Mouse (Mus musculus): ENCODE measurements around the gene Tmed10. TPM values are rescaled to one million over a fixed set of nuclear protein-coding genes. Genes with fewer than 3 reads are reported as not detected.
A peak's percentile ranks its signal among the peaks of the same experiment; 100 is the strongest.

Gene Tmed10
- polyA plus RNA-seq, 1 experiment from 2014 or later: 383 TPM

GRCm38 (mm10) chr12:85342310-85342709, 32.3 kb downstream of the Tmed10 start:
- 71% methylated on average over 4 of the region's 4 CpGs for WGBS
- no peak overlapping the region for H3K4me3 ChIP-seq (replicated peaks; ENCODE audit: low read length)
- H3K27ac ChIP-seq (ENCODE audit: low read length): no peak overlapping the region
- ATAC-seq (ENCODE audit: insufficient read depth, low FRiP score): no peak
- H3K9ac ChIP-seq (ENCODE audit: low read length): no peak overlapping the region
- peaks cover 22% of the 10 kb centered on the region for H3K4me1 ChIP-seq (ENCODE audit: control insufficient read depth, insufficient read depth, low read length)
- no peaks in the 10 kb centered on the region for H3K36me3 ChIP-seq (ENCODE audit: control insufficient read depth, insufficient read depth, low read length)
- H3K4me2 ChIP-seq (ENCODE audit: low read depth, low read length): no peak overlapping the region
- H3K9me3 ChIP-seq (replicated peaks; ENCODE audit: control insufficient read depth, low read length): no peaks in the 10 kb centered on the region
- H3K27me3 ChIP-seq (ENCODE audit: control insufficient read depth, insufficient read depth, low read length): no peaks in the 10 kb centered on the region

- no peak for ATAC-seq (ENCODE audit: insufficient read depth, low FRiP score)
- no peaks in the 10 kb centered on the region for H3K27me3 ChIP-seq (ENCODE audit: control insufficient read depth, insufficient read depth, low read length)
- H3K27ac ChIP-seq (ENCODE audit: low read length): no peak overlapping the region
- H3K9me3 ChIP-seq (replicated peaks; ENCODE audit: control insufficient read depth, low read length): no peaks in the 10 kb centered on the region
- no peak overlapping the region for H3K4me2 ChIP-seq (ENCODE audit: low read depth, low read length)
- peaks cover 23% of the 10 kb centered on the region for H3K4me1 ChIP-seq (ENCODE audit: control insufficient read depth, insufficient read depth, low read length)
- no peak overlapping the region for H3K4me3 ChIP-seq (replicated peaks; ENCODE audit: low read length)
- no peak overlapping the region for H3K9ac ChIP-seq (ENCODE audit: low read length)
- no peaks in the 10 kb centered on the region for H3K36me3 ChIP-seq (ENCODE audit: control insufficient read depth, insufficient read depth, low read length)
- WGBS: 53% methylated on average over 1 of the region's 1 CpGs
Measured at GRCm38 (mm10) chr12:85341131-85341530, 33.5 kb downstream of the Tmed10 start.

GRCm38 (mm10) chr12:85339947-85340346, 34.7 kb downstream of the Tmed10 start:
- Histone ChIP-seq H3K27me3 (ENCODE audit: control insufficient read depth, insufficient read depth, low read length) (no peaks in the 10 kb centered on the region), H3K27ac (ENCODE audit: low read length) (peak overlapping the region; percentile 21), H3K36me3 (ENCODE audit: control insufficient read depth, insufficient read depth, low read length) (no peaks in the 10 kb centered on the region), H3K4me1 (ENCODE audit: control insufficient read depth, insufficient read depth, low read length) (peaks cover 20% of the 10 kb centered on the region), H3K9me3 (replicated peaks; ENCODE audit: control insufficient read depth, low read length) (no peaks in the 10 kb centered on the region), H3K9ac (ENCODE audit: low read length) (no peak overlapping the region; the same call in 1 of the 2 replicates), H3K4me2 (ENCODE audit: low read depth, low read length) (peak overlapping the region; percentile 76), H3K4me3 (replicated peaks; ENCODE audit: low read length) (peak overlapping the region; percentile 21; the same call in 1 of the 2 replicates)
- ATAC-seq (ENCODE audit: insufficient read depth, low FRiP score): no peak
- 46% methylated on average over 4 of the region's 4 CpGs for WGBS

GRCm38 (mm10) chr12:85339243-85339729, 35.4 kb downstream of the Tmed10 start, which contains the start of gene Nek9:
TSS of gene Nek9 (minus strand) at chr12:85339362.
- no peaks in the 10 kb centered on the region for H3K36me3 ChIP-seq (ENCODE audit: control insufficient read depth, insufficient read depth, low read length)
- under 1% methylated on average over 36 of the region's 36 CpGs for WGBS

GRCm38 (mm10) chr12:85338815-85339214, 35.8 kb downstream of the Tmed10 start:
- Histone ChIP-seq H3K27me3 (ENCODE audit: control insufficient read depth, insufficient read depth, low read length) (no peaks in the 10 kb centered on the region), H3K9me3 (replicated peaks; ENCODE audit: control insufficient read depth, low read length) (no peaks in the 10 kb centered on the region), H3K4me3 (replicated peaks; ENCODE audit: low read length) (peak overlapping the region; percentile 98), H3K4me1 (ENCODE audit: control insufficient read depth, insufficient read depth, low read length) (peaks cover 20% of the 10 kb centered on the region), H3K36me3 (ENCODE audit: control insufficient read depth, insufficient read depth, low read length) (peaks cover 2% of the 10 kb centered on the region; the same call in 1 of the 2 replicates), H3K4me2 (ENCODE audit: low read depth, low read length) (peak overlapping the region; percentile 76), H3K27ac (ENCODE audit: low read length) (peak overlapping the region; percentile 93), H3K9ac (ENCODE audit: low read length) (peak overlapping the region; percentile 99)
- under 1% methylated on average over 36 of the region's 42 CpGs for WGBS
- ATAC-seq (ENCODE audit: insufficient read depth, low FRiP score): peak; percentile 74

More at GRCm38 (mm10) chr12:85339243-85339729, 35.4 kb downstream of the Tmed10 start, which contains the start of gene Nek9:
- Histone ChIP-seq H3K27ac (ENCODE audit: low read length) (peak within 1 kb of the TSS; percentile 93), H3K9me3 (replicated peaks; ENCODE audit: control insufficient read depth, low read length) (no peaks in the 10 kb centered on the region), H3K4me1 (ENCODE audit: control insufficient read depth, insufficient read depth, low read length) (peaks cover 20% of the 10 kb centered on the region), H3K9ac (ENCODE audit: low read length) (peak within 1 kb of the TSS; percentile 99), H3K4me2 (ENCODE audit: low read depth, low read length) (peak within 1 kb of the TSS; percentile 76), H3K27me3 (ENCODE audit: control insufficient read depth, insufficient read depth, low read length) (no peaks in the 10 kb centered on the region), H3K4me3 (replicated peaks; ENCODE audit: low read length) (peak within 1 kb of the TSS; percentile 98)
- ATAC-seq (ENCODE audit: insufficient read depth, low FRiP score): peak; percentile 89

GRCm38 (mm10) chr12:85337567-85338311, 36.9 kb downstream of the Tmed10 start:
- Histone ChIP-seq H3K9me3 (replicated peaks; ENCODE audit: control insufficient read depth, low read length) (no peaks in the 10 kb centered on the region), H3K36me3 (ENCODE audit: control insufficient read depth, insufficient read depth, low read length) (peaks cover 4% of the 10 kb centered on the region; the same call in 1 of the 2 replicates), H3K9ac (ENCODE audit: low read length) (no peak overlapping the region), H3K27me3 (ENCODE audit: control insufficient read depth, insufficient read depth, low read length) (no peaks in the 10 kb centered on the region), H3K4me1 (ENCODE audit: control insufficient read depth, insufficient read depth, low read length) (peaks cover 20% of the 10 kb centered on the region), H3K4me2 (ENCODE audit: low read depth, low read length) (peak overlapping the region; percentile 76), H3K4me3 (replicated peaks; ENCODE audit: low read length) (peak overlapping the region; percentile 98), H3K27ac (ENCODE audit: low read length) (no peak overlapping the region)
- WGBS: 72% methylated on average over 6 of the region's 6 CpGs
- no peak for ATAC-seq (ENCODE audit: insufficient read depth, low FRiP score)

GRCm38 (mm10) chr12:85330153-85330552, 44.5 kb downstream of the Tmed10 start:
- no peak overlapping the region for H3K4me2 ChIP-seq (ENCODE audit: low read depth, low read length)
- H3K27ac ChIP-seq (ENCODE audit: low read length): no peak overlapping the region
- no peaks in the 10 kb centered on the region for H3K4me1 ChIP-seq (ENCODE audit: control insufficient read depth, insufficient read depth, low read length)
- ATAC-seq (ENCODE audit: insufficient read depth, low FRiP score): no peak
- 78% methylated on average over 7 of the region's 7 CpGs for WGBS
- no peaks in the 10 kb centered on the region for H3K27me3 ChIP-seq (ENCODE audit: control insufficient read depth, insufficient read depth, low read length)
- H3K36me3 ChIP-seq (ENCODE audit: control insufficient read depth, insufficient read depth, low read length): peaks cover 27% of the 10 kb centered on the region
- no peak overlapping the region for H3K4me3 ChIP-seq (replicated peaks; ENCODE audit: low read length)
- no peaks in the 10 kb centered on the region for H3K9me3 ChIP-seq (replicated peaks; ENCODE audit: control insufficient read depth, low read length)
- no peak overlapping the region for H3K9ac ChIP-seq (ENCODE audit: low read length)

GRCm38 (mm10) chr12:85308651-85309050, 66.0 kb downstream of the Tmed10 start:
- peaks cover 6% of the 10 kb centered on the region for H3K4me1 ChIP-seq (ENCODE audit: control insufficient read depth, insufficient read depth, low read length)
- H3K36me3 ChIP-seq (ENCODE audit: control insufficient read depth, insufficient read depth, low read length): peaks cover 28% of the 10 kb centered on the region
- H3K27me3 ChIP-seq (ENCODE audit: control insufficient read depth, insufficient read depth, low read length): no peaks in the 10 kb centered on the region
- no peak overlapping the region for H3K4me3 ChIP-seq (replicated peaks; ENCODE audit: low read length)
- no peak overlapping the region for H3K27ac ChIP-seq (ENCODE audit: low read length)
- H3K4me2 ChIP-seq (ENCODE audit: low read depth, low read length): no peak overlapping the region
- ATAC-seq (ENCODE audit: insufficient read depth, low FRiP score): no peak
- 82% methylated on average over 3 of the region's 3 CpGs for WGBS
- H3K9ac ChIP-seq (ENCODE audit: low read length): no peak overlapping the region
- H3K9me3 ChIP-seq (replicated peaks; ENCODE audit: control insufficient read depth, low read length): no peaks in the 10 kb centered on the region

GRCm38 (mm10) chr12:85305247-85305892, 69.3 kb downstream of the Tmed10 start:
- Histone ChIP-seq H3K27ac (ENCODE audit: low read length) (peak overlapping the region; percentile 67), H3K4me3 (replicated peaks; ENCODE audit: low read length) (peak overlapping the region; percentile 14), H3K27me3 (ENCODE audit: control insufficient read depth, insufficient read depth, low read length) (no peaks in the 10 kb centered on the region), H3K9ac (ENCODE audit: low read length) (peak overlapping the region; percentile 65), H3K4me2 (ENCODE audit: low read depth, low read length) (0 out of 2 replicates have a peak overlapping the region, but pooled peaks have one; percentile 19), H3K9me3 (replicated peaks; ENCODE audit: control insufficient read depth, low read length) (no peaks in the 10 kb centered on the region), H3K36me3 (ENCODE audit: control insufficient read depth, insufficient read depth, low read length) (peaks cover 30% of the 10 kb centered on the region; the same call in 1 of the 2 replicates), H3K4me1 (ENCODE audit: control insufficient read depth, insufficient read depth, low read length) (peaks cover 6% of the 10 kb centered on the region)
- peak; percentile 70; the same call in 1 of the 2 replicates for ATAC-seq (ENCODE audit: insufficient read depth, low FRiP score)
- 38% methylated on average over 16 of the region's 16 CpGs for WGBS

Measured in stomach, embryonic 16.5 days (tissue).